Mouse (Mus musculus) heart, postnatal 0 days (tissue): ENCODE results near the gene Tgfbi.

Experiments used
- CTCF ChIP-seq: IDR thresholded peaks from 2 replicates; pipeline ENCODE4 v1.5.1; 2016; ENCODE audit warnings: antibody characterized with exemption, control low read depth, low read depth
- EP300 ChIP-seq: IDR thresholded peaks from 2 replicates; pipeline ENCODE4 v1.6.1; 2016; ENCODE audit warnings: antibody characterized with exemption, low read depth

DNA sequence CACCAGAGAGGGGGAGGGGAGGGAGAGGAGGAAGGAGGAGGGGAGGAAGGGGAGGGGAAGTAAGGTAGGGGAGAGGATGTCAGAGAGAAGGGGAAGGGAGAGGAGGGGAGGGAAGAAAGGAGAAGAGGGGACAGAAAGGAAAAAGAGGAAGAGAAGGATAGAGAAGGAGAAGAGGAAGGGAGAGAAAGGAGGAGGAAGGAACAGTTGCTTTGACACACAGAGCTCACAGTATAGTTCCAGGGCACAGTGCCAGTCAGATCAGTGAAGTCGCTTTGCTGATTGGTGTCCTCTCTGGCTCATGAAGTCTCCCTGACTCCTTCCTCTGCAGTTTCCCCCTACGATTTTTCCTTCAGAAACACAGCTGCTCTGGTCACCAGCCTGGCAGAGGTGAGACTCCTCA, 17.4 kb upstream of the Tgfbi start:
- TF ChIP-seq CTCF: no peak
- TF ChIP-seq EP300: no peak
